Mouse (Mus musculus): ENCODE measurements at regions not wholly inside any gene's neighbourhood (a gene's known extent, or its start where the extent isn't known, plus 50 kb on each side); places are given as distances from the start of the nearest gene placed in this dataset.

- TF ChIP-seq CTCF (conservative IDR thresholded peaks at IDR 0.05; ENCODE audit: low read length): no peak
- no peak for TF ChIP-seq POU5F1 (IDR thresholded peaks at IDR 0.05; ENCODE audit: borderline replicate concordance, low read length)
- no peak for TF ChIP-seq NANOG (IDR thresholded peaks at IDR 0.05; ENCODE audit: borderline replicate concordance, low read length)
These were observed 235.5 kb upstream of the Fermt1 start for GRCm38 (mm10) chr2:133181216-133181615.

Measured in E14TG2a.4 (cell line).